Mouse (Mus musculus) bone marrow macrophage, adult 2 months (primary cell): ENCODE measurements at regions not wholly inside any gene's neighbourhood (a gene's known extent, or its start where the extent isn't known, plus 50 kb on each side); places are given as distances from the start of the nearest gene placed in this dataset.

ENCODE experiments used
- H3K27ac ChIP-seq: 2 replicates; pipeline ENCODE4 v1.5.1; 2012; ENCODE audit warnings: low read depth, low read length; ENCODE audit not compliant: insufficient read depth
- H3K4me1 ChIP-seq: 2 replicates; pipeline ENCODE4 v1.6.1; 2012; ENCODE audit warnings: low read length; ENCODE audit not compliant: control insufficient read depth, insufficient read depth
- H3K4me3 ChIP-seq: 2 replicates; pipeline ENCODE4 v1.5.1; 2012; ENCODE audit warnings: mild to moderate bottlenecking, low read length, moderate library complexity; ENCODE audit not compliant: insufficient read depth
- CTCF ChIP-seq: IDR thresholded peaks from 2 replicates; pipeline ENCODE4 v1.5.1; 2012; ENCODE audit warnings: low read depth, mild to moderate bottlenecking, low read length, moderate library complexity
- POLR2A ChIP-seq: IDR thresholded peaks from 2 replicates; pipeline ENCODE4 v1.6.1; 2012; ENCODE audit warnings: mild to moderate bottlenecking, low read depth, low read length, borderline replicate concordance

GRCm38 (mm10) chr9:33850993-33851392 lies 634.7 kb upstream of the Kirrel3 start:
- Histone ChIP-seq H3K4me3 (no peak overlapping the region), H3K27ac (no peak overlapping the region), H3K4me1 (no peaks in the 10 kb centered on the region)
- TF ChIP-seq CTCF = no peak
- no peak for TF ChIP-seq POLR2A

DNA sequence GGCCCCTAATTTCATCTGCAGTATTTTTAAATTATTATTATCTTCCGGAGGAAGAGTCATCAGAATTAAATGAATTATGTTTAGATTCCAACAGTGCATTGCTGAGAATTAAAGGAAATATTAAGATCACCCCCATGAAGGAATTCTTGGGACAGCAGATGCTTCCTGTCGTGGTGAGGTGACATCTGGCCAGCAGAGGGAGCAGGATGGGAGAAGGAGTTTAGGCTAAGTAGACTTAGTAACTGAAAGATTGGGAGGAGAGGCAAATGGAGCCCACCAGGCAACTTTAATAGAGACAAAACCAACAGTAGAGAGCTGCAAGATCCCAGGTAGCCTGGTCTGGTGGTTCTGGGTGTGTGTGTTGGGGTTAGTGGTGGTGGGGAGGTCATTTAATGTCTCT lies 629.5 kb upstream of the Kirrel3 start:
- no peak for TF ChIP-seq CTCF
- Histone ChIP-seq H3K27ac (no peak overlapping the region), H3K4me3 (no peak overlapping the region), H3K4me1 (no peaks in the 10 kb centered on the region)

- Histone ChIP-seq H3K27ac (no peak overlapping the region), H3K4me3 (no peak overlapping the region), H3K4me1 (no peaks in the 10 kb centered on the region)
- TF ChIP-seq POLR2A (no peak), CTCF (no peak)
Measured at GRCm38 (mm10) chr9:33858511-33858910, 627.2 kb upstream of the Kirrel3 start.

DNA sequence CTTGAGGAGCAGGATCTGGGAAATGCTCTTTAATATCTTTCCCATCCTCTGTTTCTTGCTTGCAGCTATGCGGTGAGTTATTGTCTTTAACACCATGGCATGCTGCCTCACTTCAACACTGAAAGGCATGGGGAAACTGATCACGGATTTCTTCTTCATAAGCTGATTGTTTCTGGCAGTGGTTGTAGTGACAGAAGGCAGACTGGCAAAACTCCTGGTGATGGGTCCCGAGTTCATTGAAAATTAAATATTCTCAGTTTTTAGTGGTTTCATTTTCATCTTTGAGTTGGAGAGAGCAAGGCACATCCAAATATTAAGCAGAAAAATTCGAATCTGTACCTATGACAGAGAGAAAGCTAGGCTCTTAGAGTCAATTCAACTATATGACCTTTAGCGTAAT lies 617.0 kb upstream of the Kirrel3 start:
- Histone ChIP-seq H3K4me3 (no peak overlapping the region), H3K4me1 (no peaks in the 10 kb centered on the region), H3K27ac (no peak overlapping the region)
- TF ChIP-seq POLR2A (no peak), CTCF (no peak)

DNA sequence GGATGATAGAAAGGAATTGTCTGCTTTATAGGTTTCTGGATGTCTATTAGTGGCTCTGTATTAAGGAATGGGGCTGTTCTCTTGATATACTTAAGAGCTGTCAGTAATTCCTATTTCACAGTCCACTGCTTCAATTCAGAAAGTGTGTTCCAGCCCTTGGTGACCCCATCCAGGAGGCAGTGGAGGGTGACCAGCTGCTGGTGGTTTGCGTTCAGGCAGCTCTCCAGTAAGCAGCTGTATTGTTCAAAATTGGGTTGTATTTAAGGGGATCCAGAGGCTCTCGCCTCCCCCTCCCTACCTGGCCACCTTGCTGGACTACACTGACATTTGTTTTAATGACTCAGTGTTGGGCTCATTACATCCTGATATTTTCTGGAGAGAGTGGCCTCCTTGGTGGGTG lies 598.4 kb upstream of the Kirrel3 start:
- TF ChIP-seq CTCF (no peak), POLR2A (no peak)

DNA sequence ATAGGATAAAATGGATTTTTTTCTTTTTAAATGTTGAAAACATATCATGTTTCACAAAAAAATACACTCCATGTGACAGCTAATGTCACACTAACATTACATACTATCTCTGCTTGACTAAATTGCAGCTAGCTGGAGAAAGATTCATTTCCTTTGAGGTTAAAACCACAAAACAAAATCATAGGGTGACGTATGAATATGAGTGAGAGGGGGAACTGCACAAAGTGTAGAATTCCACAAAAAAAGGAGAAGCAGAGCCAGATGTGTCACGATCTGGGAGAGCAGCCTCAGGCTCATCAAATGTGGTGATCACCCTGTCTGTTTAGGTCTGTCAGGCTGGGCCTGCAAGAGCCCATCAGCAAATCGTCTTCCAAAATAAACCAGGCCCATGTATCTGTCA lies 593.7 kb upstream of the Kirrel3 start:
- Histone ChIP-seq H3K27ac (no peak overlapping the region), H3K4me3 (no peak overlapping the region), H3K4me1 (peaks cover 5% of the 10 kb centered on the region)
- no peak for TF ChIP-seq POLR2A
- TF ChIP-seq CTCF = no peak

More for the DNA sequence above, 598.4 kb upstream of the Kirrel3 start:
- Histone ChIP-seq H3K27ac (no peak overlapping the region), H3K4me3 (no peak overlapping the region), H3K4me1 (peaks cover under 1% of the 10 kb centered on the region)

GRCm38 (mm10) chr9:33901313-33902076 lies 584.2 kb upstream of the Kirrel3 start:
- no peak overlapping the region for H3K27ac ChIP-seq
- no peaks in the 10 kb centered on the region for H3K4me1 ChIP-seq
- TF ChIP-seq POLR2A (no peak), CTCF (no peak)
- H3K4me3 ChIP-seq = no peak overlapping the region

GRCm38 (mm10) chr9:33903991-33904570 lies 581.6 kb upstream of the Kirrel3 start:
- H3K4me3 ChIP-seq = no peak overlapping the region
- TF ChIP-seq POLR2A (no peak), CTCF (no peak)
- H3K4me1 ChIP-seq = no peaks in the 10 kb centered on the region
- no peak overlapping the region for H3K27ac ChIP-seq

- Histone ChIP-seq H3K4me1 (no peaks in the 10 kb centered on the region), H3K4me3 (no peak overlapping the region), H3K27ac (no peak overlapping the region)
- TF ChIP-seq POLR2A (no peak), CTCF (no peak)
Measured at GRCm38 (mm10) chr9:33914919-33915318, 570.8 kb upstream of the Kirrel3 start.

DNA sequence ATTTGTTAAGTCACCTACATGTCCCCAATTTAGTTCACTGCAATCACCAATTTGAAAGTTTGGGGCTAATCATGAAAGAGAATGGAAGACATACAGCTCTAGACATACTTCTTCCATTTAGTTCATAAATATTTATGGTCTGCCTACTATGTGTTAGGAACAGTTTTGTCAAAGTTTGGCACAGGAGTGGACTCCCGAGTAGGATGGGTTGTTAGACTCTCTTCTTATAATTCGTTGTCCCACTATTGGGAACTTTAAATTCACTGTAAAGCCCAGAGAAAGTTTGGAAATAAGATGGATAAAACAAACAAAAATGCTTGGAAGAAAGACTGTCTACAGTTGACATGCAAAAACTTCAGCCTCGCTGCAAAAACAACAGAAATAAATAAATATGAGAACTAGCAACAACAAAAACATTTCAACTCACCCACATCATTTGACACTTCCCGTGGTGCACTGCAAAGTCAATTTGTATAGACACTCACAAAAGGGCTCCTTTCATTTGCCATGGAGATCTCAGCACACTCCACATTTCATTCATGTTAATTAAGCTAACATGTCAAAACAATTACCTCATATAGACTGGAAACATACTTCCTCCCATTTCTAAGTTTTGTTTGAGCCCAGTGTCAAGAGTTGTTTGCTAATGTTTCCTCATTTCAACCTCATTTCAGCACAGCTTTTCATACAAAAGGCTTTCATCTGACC lies 570.2 kb upstream of the Kirrel3 start:
- TF ChIP-seq POLR2A (no peak), CTCF (no peak)
- Histone ChIP-seq H3K4me3 (no peak overlapping the region), H3K4me1 (no peaks in the 10 kb centered on the region), H3K27ac (no peak overlapping the region)
